8 mouse cellular contexts compared by ENCODE assay signal in the genomic region with DNA sequence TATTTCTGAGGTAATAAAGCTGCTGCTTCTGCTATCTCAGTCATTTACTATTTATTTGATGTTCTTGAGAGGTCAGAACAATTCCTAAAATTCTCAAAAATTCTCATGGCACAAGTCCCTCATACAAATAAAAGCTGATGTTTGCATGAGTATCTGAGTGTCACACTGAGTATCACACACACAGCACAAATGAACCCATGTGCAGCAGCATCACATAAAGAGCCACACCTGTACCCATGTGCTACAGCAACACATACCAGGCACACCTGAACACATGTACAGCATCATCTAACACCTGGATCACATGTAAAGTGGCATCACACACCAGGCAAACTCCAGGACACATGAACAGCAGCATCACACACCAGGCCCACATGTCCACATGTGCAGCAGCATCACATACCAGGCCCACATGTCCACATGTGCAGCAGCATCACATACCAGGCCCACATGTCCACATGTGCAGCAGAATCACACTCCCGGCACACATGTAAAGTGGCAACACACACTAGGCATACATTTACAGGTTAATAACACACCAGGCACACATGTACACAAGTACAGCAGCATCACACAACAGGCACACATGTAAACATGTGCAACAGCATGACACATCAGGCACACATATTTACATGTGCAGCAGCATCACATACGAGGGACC.
DNase-seq lines count a peak whose midpoint lies in the region; ATAC-seq and TF ChIP-seq lines count a peak whose summit lies in the region.

No protein-coding gene starts in this region.

- no peaks in the 10 kb centered on the region for H3K27me3 ChIP-seq in embryonic facial prominence, embryonic 11.5 days (ENCODE audit: control insufficient read depth, insufficient read depth, low read length)
- H3K27me3 ChIP-seq in hindbrain, postnatal 0 days (ENCODE audit: insufficient read depth, low read length), result no peaks in the 10 kb centered on the region
- H3K27me3 ChIP-seq in myocyte (ENCODE audit: control insufficient read depth, insufficient read depth, insufficient read length), result no peaks in the 10 kb centered on the region

- no peaks in the 10 kb centered on the region for H3K9me3 ChIP-seq in embryonic facial prominence, embryonic 11.5 days (replicated peaks; ENCODE audit: control insufficient read depth, low read length)
- no peaks in the 10 kb centered on the region for H3K9me3 ChIP-seq in hindbrain, postnatal 0 days (ENCODE audit: low read length)

- peak; percentile 31 for DNase-seq in retina, embryonic 14.5 days (ENCODE audit: low spot score)
- DNase-seq in retina, postnatal 1 day, result no peak
- peak; percentile 40 for DNase-seq in embryonic facial prominence, embryonic 11.5 days (ENCODE audit: low spot score)
- DNase-seq in hindbrain, postnatal 0 days (ENCODE audit: low spot score), result no peak
- no peak for DNase-seq in adrenal gland, postnatal 36 days
- DNase-seq in urinary bladder, adult 18-20 months (ENCODE audit: low spot score in 2 of 2), result no peak
- DNase-seq in kidney, postnatal 14 days, result no peak

- H3K79me2 ChIP-seq in myocyte (ENCODE audit: control insufficient read depth, insufficient read depth), result no peaks in the 10 kb centered on the region

- peak; percentile 68 for ATAC-seq in embryonic facial prominence, embryonic 11.5 days (replicated peaks; ENCODE audit: insufficient number of reproducible peaks, low FRiP score, low TSS enrichment, low read depth)
- ATAC-seq in hindbrain, postnatal 0 days, result no peak

- TF ChIP-seq POLR2A in myocyte (IDR thresholded peaks at IDR 0.05; ENCODE audit: insufficient read length, low read depth), result no peak

- peak overlapping the region; percentile 61 for H3K9ac ChIP-seq in embryonic facial prominence, embryonic 11.5 days (replicated peaks; ENCODE audit: low read length)
- H3K9ac ChIP-seq in hindbrain, postnatal 0 days (replicated peaks; ENCODE audit: low read length), result peak overlapping the region; percentile 76

- no peak for TF ChIP-seq CTCF in hindbrain, postnatal 0 days (IDR thresholded peaks at IDR 0.05; ENCODE audit: low read depth)

- H3K4me1 ChIP-seq in embryonic facial prominence, embryonic 11.5 days (ENCODE audit: control insufficient read depth, insufficient read depth, low read length), result no peaks in the 10 kb centered on the region
- H3K4me1 ChIP-seq in hindbrain, postnatal 0 days (ENCODE audit: insufficient read depth, low read length), result no peaks in the 10 kb centered on the region

- H3ac ChIP-seq in myocyte (ENCODE audit: control insufficient read depth, insufficient read length), result peak overlapping the region; percentile 78

- H3K36me3 ChIP-seq in embryonic facial prominence, embryonic 11.5 days (replicated peaks; ENCODE audit: control insufficient read depth, insufficient read depth, low read depth, low read length), result no peaks in the 10 kb centered on the region
- H3K36me3 ChIP-seq in hindbrain, postnatal 0 days (ENCODE audit: insufficient read depth, low read length), result no peaks in the 10 kb centered on the region
- no peaks in the 10 kb centered on the region for H3K36me3 ChIP-seq in myocyte (ENCODE audit: control insufficient read depth, insufficient read depth)

- H3K4me3 ChIP-seq in embryonic facial prominence, embryonic 11.5 days (ENCODE audit: low read depth, low read length), result peak overlapping the region; percentile 65
- H3K4me3 ChIP-seq in hindbrain, postnatal 0 days (ENCODE audit: low read length), result peak overlapping the region; percentile 72
- peak overlapping the region; percentile 43 for H3K4me3 ChIP-seq in myocyte

- H3K27ac ChIP-seq in embryonic facial prominence, embryonic 11.5 days (replicated peaks; ENCODE audit: low read depth, low read length), result peak overlapping the region; percentile 76
- H3K27ac ChIP-seq in hindbrain, postnatal 0 days, result peak overlapping the region; percentile 95

- H3K4me2 ChIP-seq in embryonic facial prominence, embryonic 11.5 days (ENCODE audit: low read depth, low read length), result peak overlapping the region; percentile 50
- peak overlapping the region; percentile 73 for H3K4me2 ChIP-seq in hindbrain, postnatal 0 days (ENCODE audit: low read depth, low read length)
- peak overlapping the region; percentile 73 for H3K4me2 ChIP-seq in myocyte (ENCODE audit: low read depth)

- WGBS in embryonic facial prominence, embryonic 11.5 days, result 27% methylated on average over 2 of the region's 2 CpGs
- 18% methylated on average over 2 of the region's 2 CpGs for WGBS in hindbrain, postnatal 0 days

TF ChIP-seq in myocyte, 11 proteins besides CTCF, POLR2A, EP300 and RAD21:
- no peak for TF ChIP-seq TCF3 (IDR thresholded peaks at IDR 0.05; ENCODE audit: insufficient read length, low read depth)
- no peak for TF ChIP-seq REST (IDR thresholded peaks at IDR 0.05; ENCODE audit: insufficient read depth, insufficient read length)

Comparison
In these comparisons a context has a peak if more than half of its experiments do, and no peak if none do; other contexts are left out.
1. DNase-seq: peak in retina, embryonic 14.5 days (single experiment) and embryonic facial prominence, embryonic 11.5 days (single experiment); none in retina, postnatal 1 day (single experiment), hindbrain, postnatal 0 days (single experiment), adrenal gland, postnatal 36 days (0 of 2), urinary bladder, adult 18-20 months (0 of 2) and kidney, postnatal 14 days (single experiment).
2. Peak in every context shown above with its lines, with median percentiles within 50 percentile points of each other: H3K4me2 ChIP-seq and H3K4me3 ChIP-seq.